Mouse (Mus musculus) common myeloid progenitor, adult 5-6 weeks (primary cell): ENCODE results near the gene Gal3st3. TPM values are rescaled to one million over a fixed set of nuclear protein-coding genes. Genes with fewer than 3 reads are reported as not detected.
A peak's percentile ranks its signal among the peaks of the same experiment; 100 is the strongest.

Experiments
- ATAC-seq: replicated peaks from 2 replicates; pipeline ENCODE4 v1.8.0; 2016; ENCODE audit warnings: low read depth, mild to moderate bottlenecking, moderate TSS enrichment, inconsistent platforms; ENCODE audit not compliant: poor library complexity, severe bottlenecking
- total RNA-seq: library from RNA; stranded (forward); fragments of 200-1000, 187-1606 nt; gene quantifications from 2 replicates; pipeline ENCODE4 v1.2.3, GENCODE M21; 2017

The Gal3st3 gene
- not detected in 2 replicates for total RNA-seq

- no peak for ATAC-seq
Measured at GRCm38 (mm10) chr19:5297903-5298800, at the start of gene Gal3st3. Gene Gal3st3, plus strand, starts transcription at chr19:5298331.

- peak; percentile 80; the same call in 1 of the 2 replicates for ATAC-seq
Measured at GRCm38 (mm10) chr19:5257140-5257539, 41.0 kb upstream of the Gal3st3 start.

DNA sequence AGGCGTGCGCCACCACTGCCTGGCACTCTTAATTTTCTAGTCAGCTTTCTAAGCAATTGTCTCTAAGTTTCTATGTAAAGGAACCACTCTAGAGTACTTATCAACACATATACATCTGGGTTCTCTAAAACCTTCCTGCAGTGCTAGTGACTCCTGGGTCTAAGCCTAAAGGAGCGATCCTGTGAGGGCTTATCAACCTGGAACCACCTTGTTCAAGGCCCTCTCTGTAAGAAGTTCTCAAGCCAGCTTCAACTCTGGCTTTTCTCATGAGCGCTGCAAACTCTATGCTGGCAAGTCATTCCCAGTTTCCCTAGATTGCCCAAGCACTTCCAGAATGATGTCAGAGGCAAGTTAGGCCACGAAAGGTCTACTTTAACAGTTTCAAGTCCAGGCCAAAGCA, 31.1 kb upstream of the Gal3st3 start:
- ATAC-seq, result peak; percentile 43; the same call in 1 of the 2 replicates

GRCm38 (mm10) chr19:5268017-5268416, 30.1 kb upstream of the Gal3st3 start:
- ATAC-seq, result peak; percentile 30; the same call in 1 of the 2 replicates

DNA sequence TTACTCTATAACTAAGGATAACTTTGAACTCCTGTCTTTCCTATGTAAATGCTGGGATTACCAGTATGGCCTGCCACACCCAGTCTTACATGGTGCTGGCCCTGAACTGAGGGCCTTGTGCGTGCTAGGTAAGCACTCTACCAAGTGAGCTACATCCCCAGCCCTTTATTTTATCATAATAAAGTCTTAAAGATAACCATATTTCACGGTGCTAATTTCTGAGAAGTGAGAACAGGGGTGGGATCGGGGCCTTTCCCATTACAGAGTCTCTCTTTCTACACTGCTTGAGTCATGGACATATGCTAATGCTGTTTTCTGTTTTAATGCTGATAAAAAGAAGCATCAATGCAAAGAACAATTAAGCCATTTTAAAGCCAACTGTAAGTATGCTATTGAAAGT, 29.3 kb upstream of the Gal3st3 start:
- no peak for ATAC-seq

GRCm38 (mm10) chr19:5269392-5269791, 28.7 kb upstream of the Gal3st3 start:
- ATAC-seq, result no peak

DNA sequence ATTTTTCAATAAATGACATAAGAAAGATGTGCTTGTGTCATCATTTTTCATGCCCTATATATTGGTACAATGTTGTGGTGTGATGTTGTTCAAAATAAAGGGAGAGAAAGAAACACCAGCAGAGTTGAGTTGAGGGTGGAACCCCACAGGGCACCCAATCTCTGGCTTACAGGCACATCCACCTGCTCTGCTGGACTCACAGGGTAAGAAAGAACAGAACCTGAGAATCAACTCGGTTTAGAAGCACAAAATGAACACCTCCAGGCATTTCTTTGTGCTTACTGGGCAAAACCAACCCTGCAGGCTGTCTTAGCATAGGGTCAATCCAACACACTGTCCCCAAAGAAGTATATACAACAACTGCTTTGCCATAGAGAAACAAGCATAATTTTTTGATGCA, 26.7 kb upstream of the Gal3st3 start:
- no peak for ATAC-seq

- no peak for ATAC-seq
Measured at GRCm38 (mm10) chr19:5272326-5272795, 25.8 kb upstream of the Gal3st3 start.

GRCm38 (mm10) chr19:5272801-5273733, 25.1 kb upstream of the Gal3st3 start, which contains the start of gene Pacs1:
Gene Pacs1, minus strand, starts transcription at chr19:5273119.
- ATAC-seq, result peak; percentile 78

GRCm38 (mm10) chr19:5273916-5274315, 24.2 kb upstream of the Gal3st3 start:
- ATAC-seq, result no peak

- ATAC-seq, result no peak
Measured at GRCm38 (mm10) chr19:5274641-5275040, 23.5 kb upstream of the Gal3st3 start.

DNA sequence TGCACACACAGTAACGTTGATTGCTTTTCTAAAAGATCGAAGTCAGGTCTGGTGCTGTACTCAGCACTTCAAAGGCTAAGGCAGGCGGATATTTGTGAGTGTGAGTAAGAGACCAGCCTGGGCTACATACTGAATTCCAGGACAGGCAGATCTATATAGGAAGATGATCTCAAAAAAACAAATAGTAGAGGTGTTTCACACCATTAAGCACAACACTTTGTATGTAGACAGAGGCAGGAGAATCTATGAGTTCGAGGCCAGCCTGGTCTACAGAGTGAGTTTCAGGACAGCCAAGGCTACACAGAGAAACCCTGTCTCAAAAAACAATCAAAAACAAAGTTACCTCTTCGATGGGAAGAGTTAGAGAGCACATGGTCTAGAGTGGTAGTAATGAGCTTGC, 22.4 kb upstream of the Gal3st3 start:
- no peak for ATAC-seq

GRCm38 (mm10) chr19:5276531-5276930, 21.6 kb upstream of the Gal3st3 start:
- ATAC-seq, result no peak

DNA sequence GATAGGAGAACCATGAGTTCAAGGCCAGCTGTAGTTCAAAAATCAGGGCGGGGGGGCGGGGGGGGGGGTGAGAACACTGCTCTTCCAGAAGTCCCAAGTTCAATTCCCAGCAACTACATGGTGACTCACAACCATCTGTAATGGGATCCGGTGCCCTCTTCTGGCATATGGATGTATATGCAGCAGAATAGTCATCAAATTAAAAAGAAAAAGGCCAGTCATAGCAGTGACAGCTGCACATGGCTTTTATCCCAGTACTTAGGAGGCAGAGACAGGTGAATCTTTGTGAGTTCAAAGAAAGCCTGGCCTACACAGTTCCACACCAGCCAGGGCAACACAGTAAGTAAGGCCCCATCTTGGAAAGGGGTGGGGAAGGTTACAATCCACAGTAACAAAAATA, 21.0 kb upstream of the Gal3st3 start:
- no peak for ATAC-seq

DNA sequence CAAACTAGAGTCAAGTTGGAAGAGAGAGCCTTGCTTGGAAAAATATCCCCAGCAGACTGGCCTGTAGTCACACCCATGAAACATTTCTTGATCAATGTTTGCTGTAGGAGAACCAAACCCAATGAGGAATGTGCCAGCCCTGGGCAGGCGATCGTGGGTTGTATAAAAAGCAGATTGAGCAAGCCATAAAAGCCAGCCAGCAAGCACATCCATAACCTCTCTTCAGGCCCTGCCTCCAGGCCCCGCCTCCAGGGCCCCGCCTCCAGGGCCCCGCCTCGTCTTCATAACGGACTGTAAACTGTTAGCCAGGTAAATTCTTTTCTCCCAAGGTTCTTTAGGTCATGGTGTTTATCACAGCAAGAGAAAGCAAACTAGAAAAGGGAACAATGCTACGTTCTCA, 19.8 kb upstream of the Gal3st3 start:
- no peak for ATAC-seq

DNA sequence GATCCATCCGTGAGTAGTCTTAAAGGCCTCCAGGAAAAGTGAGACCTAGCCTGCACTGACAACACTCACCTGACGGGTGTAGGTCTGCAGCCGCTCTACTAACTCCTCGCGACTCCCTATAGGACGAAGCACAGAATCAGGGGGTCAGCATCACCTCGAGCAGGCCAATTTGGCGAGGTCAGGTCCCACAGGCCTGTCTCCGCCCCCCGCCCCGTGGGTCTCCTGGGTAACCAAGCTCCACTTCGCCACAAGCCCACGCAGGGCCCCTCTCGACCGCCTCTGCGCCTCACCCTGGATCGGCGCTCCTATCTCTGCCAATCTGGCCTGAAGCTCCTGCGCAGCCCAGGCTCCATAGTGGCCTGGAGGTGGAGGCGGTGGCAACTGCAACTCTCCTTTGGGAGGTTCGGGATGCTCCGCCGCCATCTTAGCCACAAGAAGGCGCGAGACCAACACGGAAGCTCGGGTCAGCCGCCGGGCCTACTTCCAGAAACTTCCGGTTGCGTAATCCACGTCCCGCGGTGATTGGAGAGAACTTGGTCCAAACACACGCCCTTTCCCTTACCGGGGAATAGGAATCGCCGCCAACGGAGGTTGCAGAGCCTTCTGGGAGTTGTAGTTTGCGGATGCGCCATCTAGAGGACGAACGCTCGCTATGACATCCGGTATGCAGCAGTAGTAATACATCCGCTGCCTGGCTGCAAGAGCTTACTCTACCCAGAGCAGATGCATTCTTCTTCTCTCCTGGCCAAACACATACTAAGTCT, 3.0 kb upstream of the Gal3st3 start, which contains the start of gene Sf3b2:
Gene Sf3b2, minus strand, starts transcription at position 484 of the 764 bp plus-strand sequence.
- ATAC-seq, result peak; percentile 98

DNA sequence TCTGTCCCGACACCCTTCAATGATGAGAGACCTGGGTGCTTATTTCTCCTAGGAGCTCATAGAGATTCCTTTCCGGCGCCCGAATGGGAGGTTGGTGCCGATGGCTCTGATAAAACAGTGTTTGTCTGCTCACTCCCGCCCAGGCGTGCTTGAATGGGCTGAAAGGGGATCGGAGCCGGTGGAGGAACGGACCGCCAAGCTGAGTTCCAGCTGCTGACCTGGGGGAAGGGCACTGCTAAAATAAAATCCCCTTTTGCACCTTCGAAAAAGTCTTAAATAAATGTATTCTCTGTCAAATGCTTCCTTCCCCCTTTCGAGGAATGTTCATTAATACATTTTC, 2.4 kb upstream of the Gal3st3 start:
- peak; percentile 33 for ATAC-seq

DNA sequence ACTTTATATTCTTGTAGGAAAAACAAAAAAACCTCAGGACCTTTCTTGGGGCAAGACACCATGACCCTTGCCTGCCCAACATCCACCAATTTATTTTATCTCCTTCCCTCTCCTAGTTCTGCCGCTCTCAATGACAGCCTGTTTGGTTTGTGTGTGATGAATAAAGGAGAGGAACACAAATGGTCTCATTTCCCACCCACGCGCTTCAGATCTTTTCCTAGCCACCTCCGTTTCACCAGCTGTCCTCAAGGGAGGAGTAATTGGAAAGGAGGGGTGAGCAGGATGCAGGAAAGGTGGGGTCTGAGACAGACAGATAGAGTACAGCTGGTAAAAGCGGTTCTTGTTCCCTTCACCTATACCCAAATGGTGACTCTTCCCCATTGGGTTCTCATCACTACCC, 1.5 kb upstream of the Gal3st3 start:
- ATAC-seq, result no peak

DNA sequence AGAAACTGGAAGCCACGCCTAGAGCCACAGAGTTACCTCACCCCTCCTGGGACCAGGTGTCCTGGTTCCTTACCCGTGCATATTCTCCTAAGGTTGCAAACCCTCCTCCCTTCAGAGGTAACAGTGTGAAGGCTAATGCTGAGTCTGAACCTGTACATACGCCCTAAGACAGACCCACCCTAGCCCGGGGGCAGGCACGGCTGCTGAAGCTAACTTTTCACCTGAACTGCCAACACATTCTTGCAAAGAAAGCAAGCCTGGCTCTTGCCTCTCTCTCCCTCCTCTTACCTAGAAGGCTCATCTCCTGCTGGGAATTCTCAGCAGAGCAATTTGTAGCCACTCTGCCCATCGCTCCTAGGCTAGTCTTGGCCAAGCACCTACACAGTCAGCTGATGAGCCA, 2.5 kb downstream of the Gal3st3 start:
- ATAC-seq, result no peak

GRCm38 (mm10) chr19:5302455-5302854, 4.3 kb downstream of the Gal3st3 start:
- peak; percentile 89 for ATAC-seq
